Mouse (Mus musculus): ENCODE measurements at regions not wholly inside any gene's neighbourhood (a gene's known extent, or its start where the extent isn't known, plus 50 kb on each side); places are given as distances from the start of the nearest gene placed in this dataset.
"Not testable (repeated sequence)": the region's sequence is repeated elsewhere in the genome, so short reads cannot be mapped to it uniquely, and the experiment has no call there.

- no peak for DNase-seq
Observed at GRCm38 (mm10) chr17:94866630-94867029, 116.8 kb upstream of the Mettl4 start.

GRCm38 (mm10) chr17:94864531-94865318, 114.9 kb upstream of the Mettl4 start:
- DNase-seq: peak; percentile 75

GRCm38 (mm10) chr17:94854698-94855097, 104.9 kb upstream of the Mettl4 start:
- DNase-seq: not testable (repeated sequence)

- DNase-seq: peak; percentile 92
Observed at GRCm38 (mm10) chr17:94834446-94835117, 84.8 kb upstream of the Mettl4 start.

- DNase-seq: not testable (repeated sequence)
Observed at GRCm38 (mm10) chr17:94834067-94834445, 84.2 kb upstream of the Mettl4 start.

GRCm38 (mm10) chr17:94826415-94826814, 76.6 kb upstream of the Mettl4 start:
- not testable (repeated sequence) for DNase-seq

GRCm38 (mm10) chr17:94808758-94809157, 58.9 kb upstream of the Mettl4 start:
- DNase-seq: no peak

Measured in retina, postnatal 1 day (tissue).